Mouse (Mus musculus) stomach, postnatal 0 days (tissue): ENCODE measurements at regions not wholly inside any gene's neighbourhood (a gene's known extent, or its start where the extent isn't known, plus 50 kb on each side); places are given as distances from the start of the nearest gene placed in this dataset.

Source experiments
- CTCF ChIP-seq: IDR thresholded peaks from 2 replicates; pipeline ENCODE4 v1.5.1; 2016; ENCODE audit warnings: antibody characterized with exemption, low read depth, mild to moderate bottlenecking, moderate library complexity
- EP300 ChIP-seq: optimal IDR thresholded peaks from 2 replicates; pipeline ENCODE3; 2016; ENCODE audit warnings: antibody characterized with exemption

- no peak for TF ChIP-seq CTCF
- TF ChIP-seq EP300, result no peak
Measured at GRCm38 (mm10) chr3:117506151-117506723, 68.4 kb upstream of the Plppr5 start.
